Mouse (Mus musculus) heart, embryonic 16.5 days (tissue): ENCODE data around the gene Olfr1446. TPM values are rescaled to one million over a fixed set of nuclear protein-coding genes. Genes with fewer than 3 reads are reported as not detected.

Experiments
- ATAC-seq: fragments of 200-750 bp; cut with Nextera tagmentation; replicated peaks from 2 replicates; pipeline ENCODE4 v1.8.0; 2017; ENCODE audit warnings: moderate number of reproducible peaks; ENCODE audit not compliant: insufficient read depth, low FRiP score; ENCODE audit errors: extremely low read depth
- H3K27ac ChIP-seq: fragments of 300-500 bp; sonication (generic); 2 replicates; pipeline ENCODE4 v1.5.1; 2014; ENCODE audit warnings: mild to moderate bottlenecking, low read length, control low read depth, moderate library complexity
- H3K27me3 ChIP-seq: fragments of 300-500 bp; sonication (generic); 2 replicates; pipeline ENCODE4 v1.6.1; 2014; ENCODE audit warnings: low read length, mixed read lengths; ENCODE audit not compliant: control insufficient read depth, insufficient read depth
- H3K36me3 ChIP-seq: fragments of 300-500 bp; sonication (generic); 2 replicates; pipeline ENCODE4 v1.6.1; 2014; ENCODE audit not compliant: control insufficient read depth, insufficient read depth
- H3K4me1 ChIP-seq: fragments of 300-500 bp; sonication (generic); 2 replicates; pipeline ENCODE4 v1.6.1; 2014; ENCODE audit warnings: low read length, mixed read lengths; ENCODE audit not compliant: control insufficient read depth, insufficient read depth
- H3K4me2 ChIP-seq: fragments of 300-500 bp; sonication (generic); 2 replicates; pipeline ENCODE4 v1.6.1; 2014; ENCODE audit warnings: low read depth, mild to moderate bottlenecking, control low read depth, low read length
- H3K4me3 ChIP-seq: fragments of 300-500 bp; sonication (generic); 2 replicates; pipeline ENCODE4 v1.5.1; 2014; ENCODE audit warnings: mild to moderate bottlenecking, control low read depth, low read length
- H3K9ac ChIP-seq: fragments of 300-500 bp; sonication (generic); 2 replicates; pipeline ENCODE4 v1.6.1; 2014; ENCODE audit warnings: low read length, control low read depth
- H3K9me3 ChIP-seq: fragments of 300-500 bp; sonication (generic); replicated peaks from 2 replicates; pipeline ENCODE4 v1.6.1; 2016; ENCODE audit warnings: low read length; ENCODE audit not compliant: control insufficient read depth
- WGBS: fragments of 180-500 bp; shearing (Covaris S2); extraction: QIAGEN DNeasy Blood & Tissue Kit; methylation state at CpG from one replicate; pipeline ENCODE4 v1.1.7; 2014; 5-methylcytosine and 5-hydroxymethylcytosine counted together
- polyA plus RNA-seq: library from polyadenylated mRNA; unstranded; fragments of >200 nt; fragmentation: Nextera tagmentation; extraction: Ambion mirVana; gene quantifications from 2 replicates; pipeline ENCODE4 v1.2.1, GENCODE M21; 2015

Olfr1446 gene
- not detected in 2 replicates for polyA plus RNA-seq

GRCm38 (mm10) chr19:12893424-12893823 is at the start of gene Olfr1446:
Gene Olfr1446 (minus strand): TSS chr19:12893524.
- no peaks in the 10 kb centered on the region for H3K27me3 ChIP-seq
- no peaks in the 10 kb centered on the region for H3K4me1 ChIP-seq
- 63% methylated on average over 1 of the region's 1 CpGs for WGBS
- H3K36me3 ChIP-seq, result no peaks in the 10 kb centered on the region
- no peak for ATAC-seq
- H3K9me3 ChIP-seq, result no peaks in the 10 kb centered on the region
- H3K4me2 ChIP-seq, result no peak within 1 kb of the TSS
- no peak within 1 kb of the TSS for H3K9ac ChIP-seq
- no peak within 1 kb of the TSS for H3K4me3 ChIP-seq
- H3K27ac ChIP-seq, result no peak within 1 kb of the TSS

- Histone ChIP-seq H3K27ac (no peak within 1 kb of the TSS), H3K9me3 (no peaks in the 10 kb centered on the region), H3K4me3 (no peak within 1 kb of the TSS), H3K4me2 (no peak within 1 kb of the TSS), H3K36me3 (no peaks in the 10 kb centered on the region), H3K27me3 (no peaks in the 10 kb centered on the region), H3K4me1 (no peaks in the 10 kb centered on the region), H3K9ac (no peak within 1 kb of the TSS)
- ATAC-seq, result no peak
Observed at GRCm38 (mm10) chr19:12930540-12930939, 37.2 kb upstream of the Olfr1446 start, which contains the start of gene Olfr1449. Gene Olfr1449 (plus strand): TSS chr19:12930840.

GRCm38 (mm10) chr19:12924319-12924718 is 31.0 kb upstream of the Olfr1446 start, which contains the start of gene Olfr1448:
Gene Olfr1448 (minus strand): TSS chr19:12924419.
- Histone ChIP-seq H3K4me2 (no peak within 1 kb of the TSS), H3K4me1 (no peaks in the 10 kb centered on the region), H3K9me3 (no peaks in the 10 kb centered on the region), H3K9ac (no peak within 1 kb of the TSS), H3K4me3 (no peak within 1 kb of the TSS), H3K36me3 (no peaks in the 10 kb centered on the region), H3K27me3 (no peaks in the 10 kb centered on the region), H3K27ac (no peak within 1 kb of the TSS)
- ATAC-seq, result no peak
- WGBS, result 59% methylated on average over 1 of the region's 1 CpGs

GRCm38 (mm10) chr19:12903643-12904042 is 10.3 kb upstream of the Olfr1446 start, which contains the start of gene Olfr1447:
Gene Olfr1447 (minus strand): TSS chr19:12903743.
- Histone ChIP-seq H3K4me1 (no peaks in the 10 kb centered on the region), H3K4me2 (no peak within 1 kb of the TSS), H3K27ac (no peak within 1 kb of the TSS), H3K4me3 (no peak within 1 kb of the TSS), H3K9ac (no peak within 1 kb of the TSS), H3K36me3 (no peaks in the 10 kb centered on the region), H3K27me3 (no peaks in the 10 kb centered on the region), H3K9me3 (no peaks in the 10 kb centered on the region; the same call in 1 of the 2 replicates)
- 84% methylated on average over 1 of the region's 1 CpGs for WGBS
- ATAC-seq, result no peak

GRCm38 (mm10) chr19:12883555-12883954 is 9.8 kb downstream of the Olfr1446 start, which contains the start of gene Olfr1445:
Gene Olfr1445 (plus strand): TSS chr19:12883855.
- H3K27me3 ChIP-seq, result no peaks in the 10 kb centered on the region
- no peak within 1 kb of the TSS for H3K4me3 ChIP-seq
- 73% methylated on average over 2 of the region's 2 CpGs for WGBS
- no peak for ATAC-seq
- no peak within 1 kb of the TSS for H3K27ac ChIP-seq
- H3K4me2 ChIP-seq, result no peak within 1 kb of the TSS
- no peaks in the 10 kb centered on the region for H3K36me3 ChIP-seq
- no peaks in the 10 kb centered on the region for H3K4me1 ChIP-seq
- H3K9me3 ChIP-seq, result no peaks in the 10 kb centered on the region
- no peak within 1 kb of the TSS for H3K9ac ChIP-seq

GRCm38 (mm10) chr19:12856983-12857382 is 36.3 kb downstream of the Olfr1446 start, which contains the start of gene Olfr1444:
Gene Olfr1444 (plus strand): TSS chr19:12857283.
- Histone ChIP-seq H3K4me2 (no peak within 1 kb of the TSS), H3K36me3 (no peaks in the 10 kb centered on the region), H3K9ac (no peak within 1 kb of the TSS), H3K4me1 (no peaks in the 10 kb centered on the region), H3K4me3 (no peak within 1 kb of the TSS), H3K27ac (no peak within 1 kb of the TSS), H3K27me3 (no peaks in the 10 kb centered on the region), H3K9me3 (no peaks in the 10 kb centered on the region)
- 36% methylated on average over 1 of the region's 1 CpGs for WGBS
- no peak for ATAC-seq

- H3K9ac ChIP-seq, result no peak within 1 kb of the TSS
- H3K36me3 ChIP-seq, result no peaks in the 10 kb centered on the region
- no peak within 1 kb of the TSS for H3K4me2 ChIP-seq
- no peaks in the 10 kb centered on the region for H3K27me3 ChIP-seq
- H3K27ac ChIP-seq, result no peak within 1 kb of the TSS
- no peak for ATAC-seq
- H3K9me3 ChIP-seq, result no peaks in the 10 kb centered on the region
- no peaks in the 10 kb centered on the region for H3K4me1 ChIP-seq
- H3K4me3 ChIP-seq, result no peak within 1 kb of the TSS
Observed at GRCm38 (mm10) chr19:12846382-12846781, 46.9 kb downstream of the Olfr1446 start, which contains the start of gene Gm5244. Gene Gm5244 (plus strand): TSS chr19:12846682.

GRCm38 (mm10) chr19:12838507-12838906 is 54.8 kb downstream of the Olfr1446 start:
- Histone ChIP-seq H3K27ac (no peak overlapping the region), H3K9ac (no peak overlapping the region), H3K4me3 (no peak overlapping the region), H3K4me1 (no peaks in the 10 kb centered on the region), H3K36me3 (no peaks in the 10 kb centered on the region), H3K27me3 (no peaks in the 10 kb centered on the region), H3K4me2 (no peak overlapping the region), H3K9me3 (no peaks in the 10 kb centered on the region)
- ATAC-seq, result no peak
- 72% methylated on average over 1 of the region's 1 CpGs for WGBS
